Comparison of ENCODE assay signal across 8 mouse cellular contexts in the genomic region with DNA sequence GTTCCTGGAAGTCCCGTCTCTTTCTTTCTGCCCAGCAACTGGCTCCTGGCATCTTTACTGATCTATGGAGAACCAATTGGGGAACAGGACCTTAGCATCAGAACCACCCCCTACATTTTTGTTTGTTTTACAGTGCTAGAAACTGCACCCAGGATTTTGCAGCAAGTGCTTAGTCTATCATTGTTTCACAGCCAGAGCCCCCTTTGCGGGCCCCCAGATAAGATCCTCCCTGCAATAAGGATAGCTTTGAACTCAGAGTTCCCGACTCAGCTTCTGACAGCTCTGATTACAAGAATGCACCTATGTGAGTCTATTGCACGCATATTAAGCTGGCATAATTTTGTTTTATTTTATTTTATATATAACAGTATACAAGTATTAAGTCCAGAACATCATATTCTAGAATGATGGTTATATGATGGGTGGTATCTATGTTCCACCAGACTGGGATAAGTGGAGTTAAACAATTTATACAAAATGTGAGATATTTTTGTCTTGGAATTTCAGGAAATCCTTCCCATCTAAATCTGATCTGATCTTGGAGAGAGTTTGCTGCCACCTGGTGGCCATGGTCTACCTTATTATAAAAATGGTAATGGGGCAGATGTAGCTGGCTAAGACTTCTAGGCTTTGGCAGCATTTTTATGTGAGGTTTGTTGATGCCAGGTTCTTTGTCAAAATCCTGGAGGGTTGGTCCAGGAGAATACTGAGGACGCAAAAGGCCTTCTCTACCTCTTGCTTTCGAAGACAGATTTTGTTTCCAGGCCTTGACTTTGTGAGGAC. TPM values are rescaled to one million over a fixed set of nuclear protein-coding genes. Genes with fewer than 3 reads are reported as not detected.
DNase-seq lines count a peak whose midpoint lies in the region; ATAC-seq and TF ChIP-seq lines count a peak whose summit lies in the region.

No protein-coding gene starts in this region.

- ATAC-seq in embryonic facial prominence, embryonic 12.5 days (ENCODE audit: insufficient number of reproducible peaks, insufficient read depth, low FRiP score, low TSS enrichment) = no peak
- no peak for ATAC-seq in kidney, postnatal 0 days (replicated peaks; ENCODE audit: low FRiP score, low read depth)
- ATAC-seq in stomach, embryonic 14.5 days (ENCODE audit: insufficient number of reproducible peaks, insufficient read depth, low FRiP score, low read depth) = no peak

- 0 out of 2 replicates have a peak overlapping the region, but pooled peaks have one; percentile 30 for H3K27ac ChIP-seq in embryonic facial prominence, embryonic 12.5 days
- no peak overlapping the region for H3K27ac ChIP-seq in heart, embryonic 10.5 days
- H3K27ac ChIP-seq in kidney, postnatal 0 days = no peak overlapping the region
- peak overlapping the region; percentile 27; the same call in 1 of the 2 replicates for H3K27ac ChIP-seq in stomach, embryonic 14.5 days (ENCODE audit: low read length)

- no peaks in the 10 kb centered on the region for H3K27me3 ChIP-seq in embryonic facial prominence, embryonic 12.5 days
- no peaks in the 10 kb centered on the region for H3K27me3 ChIP-seq in heart, embryonic 10.5 days (ENCODE audit: insufficient read depth, poor library complexity, severe bottlenecking)
- H3K27me3 ChIP-seq in kidney, postnatal 0 days (ENCODE audit: insufficient read depth, low read length) = no peaks in the 10 kb centered on the region
- no peaks in the 10 kb centered on the region for H3K27me3 ChIP-seq in stomach, embryonic 14.5 days (ENCODE audit: control insufficient read depth, insufficient read depth, low read length)

- H3K36me3 ChIP-seq in embryonic facial prominence, embryonic 12.5 days = peaks cover 14% of the 10 kb centered on the region
- H3K36me3 ChIP-seq in heart, embryonic 10.5 days = peaks cover 18% of the 10 kb centered on the region
- H3K36me3 ChIP-seq in kidney, postnatal 0 days (ENCODE audit: insufficient read depth, low read length) = no peaks in the 10 kb centered on the region
- H3K36me3 ChIP-seq in stomach, embryonic 14.5 days (ENCODE audit: control insufficient read depth, insufficient read depth, low read length) = peaks cover 2% of the 10 kb centered on the region

- H3K4me2 ChIP-seq in embryonic facial prominence, embryonic 12.5 days (replicated peaks) = no peak overlapping the region
- no peak overlapping the region for H3K4me2 ChIP-seq in kidney, postnatal 0 days (ENCODE audit: low read length)
- no peak overlapping the region for H3K4me2 ChIP-seq in stomach, embryonic 14.5 days (replicated peaks; ENCODE audit: low read depth, low read length)

- no peak overlapping the region for H3K4me3 ChIP-seq in embryonic facial prominence, embryonic 12.5 days
- H3K4me3 ChIP-seq in heart, embryonic 10.5 days = no peak overlapping the region
- H3K4me3 ChIP-seq in kidney, postnatal 0 days (replicated peaks; ENCODE audit: low read depth, low read length) = no peak overlapping the region
- H3K4me3 ChIP-seq in stomach, embryonic 14.5 days (ENCODE audit: low read depth, low read length) = no peak overlapping the region

- no peaks in the 10 kb centered on the region for H3K9me3 ChIP-seq in embryonic facial prominence, embryonic 12.5 days
- H3K9me3 ChIP-seq in heart, embryonic 10.5 days = no peaks in the 10 kb centered on the region
- no peaks in the 10 kb centered on the region for H3K9me3 ChIP-seq in kidney, postnatal 0 days (replicated peaks; ENCODE audit: low read length)
- H3K9me3 ChIP-seq in stomach, embryonic 14.5 days (ENCODE audit: control insufficient read depth, low read depth, low read length) = no peaks in the 10 kb centered on the region

- WGBS in embryonic facial prominence, embryonic 12.5 days = 79% methylated on average over 6 of the region's 6 CpGs
- 60% methylated on average over 6 of the region's 6 CpGs for WGBS in heart, embryonic 10.5 days
- 66% methylated on average over 6 of the region's 6 CpGs for WGBS in kidney, postnatal 0 days
- WGBS in stomach, embryonic 14.5 days = 70% methylated on average over 6 of the region's 6 CpGs

- DNase-seq in 3T3-L1 (ENCODE audit: low read depth, low spot score) (peak; percentile 84), liver (peak; percentile 81)
- peak; percentile 82 to 88 for DNase-seq in adrenal gland, postnatal 36 days
- peak; percentile 79 for DNase-seq in heart, embryonic 10.5 days (ENCODE audit: low spot score)
- DNase-seq in kidney, postnatal 0 days (ENCODE audit: low spot score) = peak; percentile 91
- peak; percentile 77 for DNase-seq in naive thymus-derived CD4-positive, alpha-beta T cell, adult 2 months (ENCODE audit: low read depth)

- TF ChIP-seq CTCF in kidney, postnatal 0 days (IDR thresholded peaks at IDR 0.05; ENCODE audit: low read depth) = peak; percentile 85

- no peaks in the 10 kb centered on the region for H3K4me1 ChIP-seq in embryonic facial prominence, embryonic 12.5 days
- peaks cover 10% of the 10 kb centered on the region for H3K4me1 ChIP-seq in heart, embryonic 10.5 days
- H3K4me1 ChIP-seq in kidney, postnatal 0 days (replicated peaks; ENCODE audit: insufficient read depth, low read length) = peaks cover 2% of the 10 kb centered on the region; the same call in 1 of the 2 replicates
- H3K4me1 ChIP-seq in stomach, embryonic 14.5 days (ENCODE audit: control insufficient read depth, insufficient read depth, low read length) = 0 out of 2 replicates have a peak, but pooled peaks cover 6% of the 10 kb centered on the region

- no peak overlapping the region for H3K9ac ChIP-seq in embryonic facial prominence, embryonic 12.5 days
- H3K9ac ChIP-seq in kidney, postnatal 0 days (ENCODE audit: low read depth, low read length) = no peak overlapping the region
- no peak overlapping the region for H3K9ac ChIP-seq in stomach, embryonic 14.5 days (replicated peaks; ENCODE audit: low read depth, low read length)

RNA-seq across cellular contexts. Expression of a gene that starts 30.3 kb away (rescaled TPM):
- 100 to 1,000 TPM; 103 to 115 TPM for total RNA-seq in adrenal gland, postnatal 36 days (2021)
- 104 and 119 TPM in 2 replicates for polyA plus RNA-seq in embryonic facial prominence, embryonic 12.5 days (2016; fragmentation: Nextera tagmentation; extraction: Ambion mirVana)
- polyA plus RNA-seq in heart, embryonic 10.5 days (2016; fragmentation: Nextera tagmentation; extraction: Ambion mirVana) = 64.2 and 84.7 TPM in 2 replicates
- polyA plus RNA-seq in kidney, postnatal 0 days (2015; fragmentation: Nextera tagmentation; extraction: Ambion mirVana) = 87.7 and 93.9 TPM in 2 replicates
- 85.7 and 87.5 TPM in 2 replicates for polyA plus RNA-seq in stomach, embryonic 14.5 days (2014; fragmentation: Nextera tagmentation; extraction: Ambion mirVana)

RNA-seq across cellular contexts. Expression of a gene that starts 41.6 kb away (rescaled TPM):
- total RNA-seq in adrenal gland, postnatal 36 days (2021) = 10 to 100 TPM; 58.0 to 61.8 TPM
- 29.6 and 30.2 TPM in 2 replicates for polyA plus RNA-seq in embryonic facial prominence, embryonic 12.5 days (2016; fragmentation: Nextera tagmentation; extraction: Ambion mirVana)
- 26.0 and 26.8 TPM in 2 replicates for polyA plus RNA-seq in heart, embryonic 10.5 days (2016; fragmentation: Nextera tagmentation; extraction: Ambion mirVana)
- 18.1 and 19.5 TPM in 2 replicates for polyA plus RNA-seq in kidney, postnatal 0 days (2015; fragmentation: Nextera tagmentation; extraction: Ambion mirVana)
- polyA plus RNA-seq in stomach, embryonic 14.5 days (2014; fragmentation: Nextera tagmentation; extraction: Ambion mirVana) = 22.5 and 26.1 TPM in 2 replicates

Comparison
In these comparisons a context has a peak if more than half of its experiments do, and no peak if none do; other contexts are left out.
1. H3K27ac ChIP-seq: peak in embryonic facial prominence, embryonic 12.5 days (single experiment) and stomach, embryonic 14.5 days (single experiment); none in heart, embryonic 10.5 days (single experiment) and kidney, postnatal 0 days (single experiment).
2. Peak in every context shown above with its lines, with median percentiles within 50 percentile points of each other: DNase-seq.